Mouse (Mus musculus): Measurements from ENCODE around the gene Spopl.

DNA sequence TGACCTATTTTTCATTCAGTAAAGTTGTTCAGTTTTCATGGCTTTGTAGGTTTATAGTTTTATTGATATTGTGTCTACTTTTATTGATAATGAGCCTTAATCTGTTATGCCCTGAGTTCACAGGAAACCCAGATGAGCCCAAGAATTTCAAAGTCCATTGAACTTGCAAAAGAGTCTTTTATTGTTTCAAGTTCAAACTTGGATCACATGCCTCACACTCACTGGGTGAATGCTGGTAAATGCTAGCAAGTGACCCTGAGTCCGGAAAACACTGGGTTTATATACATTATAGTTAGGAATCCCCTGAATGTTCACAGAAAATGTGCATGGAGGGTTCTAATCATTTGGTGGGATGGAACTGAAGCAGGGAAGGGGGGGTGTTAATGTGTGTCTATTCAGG lies 90.2 kb downstream of the Spopl start:
- no peak for TF ChIP-seq TAL1 (IDR thresholded peaks at IDR 0.05; ENCODE audit: low read length)
- no peak for TF ChIP-seq GATA1 (IDR thresholded peaks at IDR 0.05; ENCODE audit: low read length)

All from erythroblast, embryonic 14.5 days (primary cell).